Mouse (Mus musculus) embryo, embryonic 11 days (tissue): ENCODE measurements at regions not wholly inside any gene's neighbourhood (a gene's known extent, or its start where the extent isn't known, plus 50 kb on each side); places are given as distances from the start of the nearest gene placed in this dataset.

Source experiments
- DNase-seq: peaks from one replicate; pipeline ENCODE4 v3.0.0-alpha.2; 2015

GRCm38 (mm10) chr8:92209081-92209480 is 148.3 kb upstream of the Irx5 start:
- no peak for DNase-seq

- no peak for DNase-seq
Observed at GRCm38 (mm10) chr8:92195635-92196034, 161.8 kb upstream of the Irx5 start.

GRCm38 (mm10) chr8:92194065-92194464 is 163.4 kb upstream of the Irx5 start:
- peak; percentile 33 for DNase-seq

- no peak for DNase-seq
Observed at GRCm38 (mm10) chr8:92190261-92191025, 167.0 kb upstream of the Irx5 start.

- no peak for DNase-seq
Observed at GRCm38 (mm10) chr8:92183331-92183730, 174.1 kb upstream of the Irx5 start.

- DNase-seq, result no peak
Observed at GRCm38 (mm10) chr8:92180651-92181050, 176.8 kb upstream of the Irx5 start.

- no peak for DNase-seq
Observed at GRCm38 (mm10) chr8:92179327-92179726, 178.1 kb upstream of the Irx5 start.

- no peak for DNase-seq
Observed at GRCm38 (mm10) chr8:92176101-92176500, 181.3 kb upstream of the Irx5 start.

GRCm38 (mm10) chr8:92174106-92174505 is 183.3 kb upstream of the Irx5 start:
- DNase-seq, result no peak

GRCm38 (mm10) chr8:92171578-92171977 is 185.8 kb upstream of the Irx5 start:
- DNase-seq, result no peak

- DNase-seq, result peak; percentile 30
Observed at GRCm38 (mm10) chr8:92167340-92167783, 190.1 kb upstream of the Irx5 start.

GRCm38 (mm10) chr8:92165306-92165705 is 192.1 kb upstream of the Irx5 start:
- no peak for DNase-seq

- no peak for DNase-seq
Observed at GRCm38 (mm10) chr8:92164496-92164895, 192.9 kb upstream of the Irx5 start.

GRCm38 (mm10) chr8:92161002-92161401 is 196.4 kb upstream of the Irx5 start:
- no peak for DNase-seq

- DNase-seq, result peak; percentile 32
Observed at GRCm38 (mm10) chr8:92158219-92158618, 199.2 kb upstream of the Irx5 start.

GRCm38 (mm10) chr8:92152478-92152877 is 204.9 kb upstream of the Irx5 start:
- DNase-seq, result no peak

- no peak for DNase-seq
Observed at GRCm38 (mm10) chr8:92147672-92148071, 209.8 kb upstream of the Irx5 start.

- peak; percentile 75 for DNase-seq
Observed at GRCm38 (mm10) chr8:92137091-92137882, 220.1 kb upstream of the Irx5 start.

GRCm38 (mm10) chr8:92136413-92136812 is 221.0 kb upstream of the Irx5 start:
- no peak for DNase-seq

- peak; percentile 77 for DNase-seq
Observed at GRCm38 (mm10) chr8:92134434-92134833, 223.0 kb upstream of the Irx5 start.

- DNase-seq, result peak; percentile 87
Observed at GRCm38 (mm10) chr8:92133484-92134406, 223.7 kb upstream of the Irx5 start.

GRCm38 (mm10) chr8:92132949-92133348 is 224.5 kb upstream of the Irx5 start:
- DNase-seq, result no peak

GRCm38 (mm10) chr8:92132526-92132925 is 224.9 kb upstream of the Irx5 start:
- DNase-seq, result no peak
